ENCODE assay signal across 19 mouse cellular contexts in the genomic region with DNA sequence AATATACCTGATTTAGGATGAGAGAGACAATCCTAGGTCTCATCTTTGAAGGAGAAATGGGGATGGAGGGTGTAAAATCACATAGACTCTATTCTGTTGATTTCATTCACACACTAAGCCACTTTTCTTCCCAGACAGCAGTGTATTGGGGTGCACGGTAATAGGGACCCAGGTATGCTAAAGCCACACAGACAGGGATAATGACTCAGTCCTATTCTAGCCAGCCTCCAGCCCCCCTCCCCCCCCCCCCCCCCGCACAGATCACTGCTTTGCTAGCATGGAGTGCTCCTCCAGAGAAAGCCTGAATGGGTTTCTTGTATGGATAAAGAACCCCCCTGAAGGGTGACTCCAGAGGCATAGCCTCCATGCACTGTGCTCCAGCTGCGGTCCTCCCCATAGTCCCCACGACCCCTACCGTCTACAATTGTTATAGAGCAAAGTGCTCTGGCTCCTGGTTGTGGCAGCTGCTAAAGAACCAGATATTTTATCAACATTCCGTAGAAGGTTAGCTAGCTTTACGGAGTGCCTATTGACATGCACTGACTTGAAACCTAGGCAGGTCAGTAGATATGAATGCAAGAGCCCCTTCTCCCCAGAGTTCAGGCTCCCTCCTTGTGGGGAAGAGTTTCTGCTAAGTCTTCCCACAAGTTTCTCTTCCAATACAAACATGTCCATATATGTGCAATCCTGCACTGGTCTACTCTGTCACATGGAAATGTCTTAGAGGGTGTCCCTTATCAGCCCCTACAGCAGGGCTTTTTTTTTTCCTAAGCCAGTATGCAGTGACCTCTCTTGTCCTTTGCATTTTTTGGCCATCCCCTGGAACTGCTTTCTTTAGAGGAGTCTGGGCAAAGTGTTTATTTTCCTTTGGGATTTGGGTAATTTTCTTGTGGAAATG. TPM values are rescaled to one million over a fixed set of nuclear protein-coding genes. Genes with fewer than 3 reads are reported as not detected.
DNase-seq lines count a peak whose midpoint lies in the region; ATAC-seq and TF ChIP-seq lines count a peak whose summit lies in the region.
"Had no signal": no experiment of that assay in that cellular context is flagged by ENCODE, and none has a peak within 500 bp of the region (broad histone marks: within the 10 kb centered on the region; RNA-seq: fewer than 3 reads in every experiment).

No protein-coding gene starts in this region.

- TF ChIP-seq EP300 in lung, postnatal 0 days (IDR thresholded peaks at IDR 0.05): no peak
- TF ChIP-seq EP300 in stomach, postnatal 0 days (optimal IDR thresholded peaks at IDR 0.05): no peak

- no peak overlapping the region for H3K4me2 ChIP-seq in forebrain, embryonic 13.5 days
- H3K4me2 ChIP-seq in hindbrain, embryonic 11.5 days (replicated peaks; ENCODE audit: low read depth, low read length): no peak overlapping the region
- H3K4me2 ChIP-seq in hindbrain, embryonic 16.5 days (ENCODE audit: low read length): no peak overlapping the region
- no peak overlapping the region for H3K4me2 ChIP-seq in lung, postnatal 0 days (replicated peaks; ENCODE audit: low read depth, low read length)
- H3K4me2 ChIP-seq in stomach, postnatal 0 days (replicated peaks; ENCODE audit: low read depth): no peak overlapping the region
- H3K4me2 ChIP-seq: limb, embryonic 13.5 days; midbrain, embryonic 12.5 days; neural tube, embryonic 12.5 days had no signal

- H3K4me1 ChIP-seq in forebrain, embryonic 10.5 days: peaks cover 8% of the 10 kb centered on the region
- H3K4me1 ChIP-seq in forebrain, embryonic 13.5 days: no peaks in the 10 kb centered on the region
- no peaks in the 10 kb centered on the region for H3K4me1 ChIP-seq in hindbrain, embryonic 11.5 days (replicated peaks; ENCODE audit: control insufficient read depth, insufficient read depth, low read length)
- H3K4me1 ChIP-seq in hindbrain, embryonic 16.5 days (ENCODE audit: control insufficient read depth, insufficient read depth, low read depth, low read length): no peaks in the 10 kb centered on the region
- no peaks in the 10 kb centered on the region for H3K4me1 ChIP-seq in lung, postnatal 0 days (ENCODE audit: insufficient read depth, low read depth, low read length)
- H3K4me1 ChIP-seq in stomach, postnatal 0 days (replicated peaks; ENCODE audit: control insufficient read depth, insufficient read depth): no peaks in the 10 kb centered on the region
- H3K4me1 ChIP-seq: limb, embryonic 13.5 days; midbrain, embryonic 12.5 days; neural tube, embryonic 12.5 days had no signal

- H3K27me3 ChIP-seq in forebrain, embryonic 10.5 days (ENCODE audit: poor library complexity, severe bottlenecking): no peaks in the 10 kb centered on the region
- no peaks in the 10 kb centered on the region for H3K27me3 ChIP-seq in forebrain, embryonic 13.5 days
- no peaks in the 10 kb centered on the region for H3K27me3 ChIP-seq in hindbrain, embryonic 11.5 days (ENCODE audit: control insufficient read depth, insufficient read depth, low read length)
- no peaks in the 10 kb centered on the region for H3K27me3 ChIP-seq in hindbrain, embryonic 16.5 days (replicated peaks; ENCODE audit: control insufficient read depth, insufficient read depth, low read length)
- H3K27me3 ChIP-seq in lung, postnatal 0 days (replicated peaks; ENCODE audit: insufficient read depth, low read length): no peaks in the 10 kb centered on the region
- H3K27me3 ChIP-seq in stomach, postnatal 0 days (ENCODE audit: control insufficient read depth, insufficient read depth, low read length): no peaks in the 10 kb centered on the region
- H3K27me3 ChIP-seq: CH12.LX; limb, embryonic 13.5 days; midbrain, embryonic 12.5 days; neural tube, embryonic 12.5 days had no signal

- no peaks in the 10 kb centered on the region for H3K36me3 ChIP-seq in forebrain, embryonic 10.5 days (replicated peaks)
- no peaks in the 10 kb centered on the region for H3K36me3 ChIP-seq in forebrain, embryonic 13.5 days (ENCODE audit: poor library complexity, severe bottlenecking)
- H3K36me3 ChIP-seq in hindbrain, embryonic 11.5 days (ENCODE audit: control insufficient read depth, insufficient read depth, low read length): no peaks in the 10 kb centered on the region
- no peaks in the 10 kb centered on the region for H3K36me3 ChIP-seq in hindbrain, embryonic 16.5 days (ENCODE audit: control insufficient read depth, insufficient read depth, low read length)
- H3K36me3 ChIP-seq in lung, postnatal 0 days (ENCODE audit: insufficient read depth, low read length): no peaks in the 10 kb centered on the region
- H3K36me3 ChIP-seq in stomach, postnatal 0 days (ENCODE audit: control insufficient read depth, insufficient read depth, low read length): no peaks in the 10 kb centered on the region
- H3K36me3 ChIP-seq: limb, embryonic 13.5 days; midbrain, embryonic 12.5 days; neural tube, embryonic 12.5 days had no signal

- H3K9ac ChIP-seq in forebrain, embryonic 13.5 days: no peak overlapping the region
- H3K9ac ChIP-seq in hindbrain, embryonic 11.5 days (ENCODE audit: low read depth, low read length): no peak overlapping the region
- no peak overlapping the region for H3K9ac ChIP-seq in hindbrain, embryonic 16.5 days (ENCODE audit: low read depth, low read length)
- H3K9ac ChIP-seq in lung, postnatal 0 days (replicated peaks; ENCODE audit: low read depth): no peak overlapping the region
- H3K9ac ChIP-seq in stomach, postnatal 0 days (ENCODE audit: low read length): no peak overlapping the region
- H3K9ac ChIP-seq: forebrain, postnatal 0 days; limb, embryonic 13.5 days; midbrain, embryonic 12.5 days; neural tube, embryonic 12.5 days had no signal

- no peak overlapping the region for H3K4me3 ChIP-seq in forebrain, embryonic 10.5 days
- H3K4me3 ChIP-seq in forebrain, embryonic 13.5 days: no peak overlapping the region
- H3K4me3 ChIP-seq in hindbrain, embryonic 11.5 days (ENCODE audit: low read depth, low read length): no peak overlapping the region
- no peak overlapping the region for H3K4me3 ChIP-seq in hindbrain, embryonic 16.5 days (ENCODE audit: low read length)
- H3K4me3 ChIP-seq in lung, postnatal 0 days (ENCODE audit: low read depth, low read length): no peak overlapping the region
- H3K4me3 ChIP-seq in stomach, postnatal 0 days (ENCODE audit: low read depth, low read length): no peak overlapping the region
- H3K4me3 ChIP-seq: left cerebral cortex, adult 2 months; limb, embryonic 13.5 days; midbrain, embryonic 12.5 days; neural tube, embryonic 12.5 days had no signal

- 39% methylated on average over 7 of the region's 7 CpGs for WGBS in forebrain, embryonic 10.5 days
- 35% methylated on average over 6 of the region's 7 CpGs for WGBS in forebrain, embryonic 13.5 days
- 40% methylated on average over 6 of the region's 7 CpGs for WGBS in hindbrain, embryonic 11.5 days
- 37% methylated on average over 6 of the region's 7 CpGs for WGBS in hindbrain, embryonic 16.5 days
- 28% methylated on average over 6 of the region's 7 CpGs for WGBS in lung, postnatal 0 days
- 39% methylated on average over 6 of the region's 7 CpGs for WGBS in stomach, postnatal 0 days

- H3K9me3 ChIP-seq in forebrain, embryonic 10.5 days: no peaks in the 10 kb centered on the region
- H3K9me3 ChIP-seq in forebrain, embryonic 13.5 days (replicated peaks): no peaks in the 10 kb centered on the region
- H3K9me3 ChIP-seq in hindbrain, embryonic 11.5 days (ENCODE audit: control insufficient read depth, low read length): no peaks in the 10 kb centered on the region
- H3K9me3 ChIP-seq in hindbrain, embryonic 16.5 days (ENCODE audit: control insufficient read depth, low read length): no peaks in the 10 kb centered on the region
- H3K9me3 ChIP-seq in lung, postnatal 0 days (ENCODE audit: low read length): no peaks in the 10 kb centered on the region
- H3K9me3 ChIP-seq in stomach, postnatal 0 days (ENCODE audit: control insufficient read depth, low read length): no peaks in the 10 kb centered on the region
- H3K9me3 ChIP-seq: limb, embryonic 13.5 days; midbrain, embryonic 12.5 days; neural tube, embryonic 12.5 days had no signal

- ATAC-seq in forebrain, embryonic 13.5 days: no peak
- ATAC-seq in hindbrain, embryonic 11.5 days (ENCODE audit: low FRiP score): peak; percentile 57
- ATAC-seq in hindbrain, embryonic 16.5 days: no peak
- ATAC-seq in lung, postnatal 0 days: peak; percentile 62; the same call in 1 of the 2 replicates
- ATAC-seq in stomach, postnatal 0 days (ENCODE audit: low FRiP score, low TSS enrichment): no peak
- ATAC-seq: activated CD4-positive, CD25-positive, alpha-beta regulatory T cell, adult 4 months; forebrain, postnatal 0 days had no signal

- no peak overlapping the region for H3K27ac ChIP-seq in forebrain, embryonic 10.5 days
- H3K27ac ChIP-seq in forebrain, embryonic 13.5 days: no peak overlapping the region
- H3K27ac ChIP-seq in hindbrain, embryonic 11.5 days (ENCODE audit: low read depth, low read length): no peak overlapping the region
- H3K27ac ChIP-seq in hindbrain, embryonic 16.5 days (ENCODE audit: low read depth, low read length): no peak overlapping the region
- H3K27ac ChIP-seq in lung, postnatal 0 days (ENCODE audit: low read length): peak overlapping the region; percentile 6; the same call in 1 of the 2 replicates
- no peak overlapping the region; the same call in 1 of the 2 replicates for H3K27ac ChIP-seq in stomach, postnatal 0 days (replicated peaks)
- H3K27ac ChIP-seq: left cerebral cortex, adult 2 months; limb, embryonic 13.5 days; midbrain, embryonic 12.5 days; neural tube, embryonic 12.5 days had no signal

- 0 out of 2 replicates have a peak, but pooled peaks have one; percentile 10 for TF ChIP-seq CTCF in lung, postnatal 0 days (IDR thresholded peaks at IDR 0.05)
- TF ChIP-seq CTCF in stomach, postnatal 0 days (IDR thresholded peaks at IDR 0.05; ENCODE audit: low read depth): peak; percentile 19; the same call in 1 of the 2 replicates

- peak; percentile 16 for DNase-seq in forebrain, embryonic 10.5 days (ENCODE audit: extremely low spot score, low spot score)
- peak; percentile 5 for DNase-seq in hindbrain, embryonic 11.5 days (ENCODE audit: low spot score)
- DNase-seq in lung, postnatal 0 days (ENCODE audit: low spot score): peak; percentile 48
- DNase-seq in lung, adult 18-20 months: no peak
- no peak for DNase-seq in stomach, postnatal 0 days (ENCODE audit: low spot score)
- DNase-seq in retina, embryonic 14.5 days (ENCODE audit: low spot score): no peak
- DNase-seq: adrenal gland, postnatal 36 days; cerebellum, postnatal 14 days; forebrain, postnatal 0 days; gastrocnemius, postnatal 36 days; lung, postnatal 36 days had no signal

RNA-seq across cellular contexts. Expression of a gene that starts 26.2 kb away (rescaled TPM):
- polyA plus RNA-seq in forebrain, embryonic 10.5 days (2016; fragmentation: Nextera tagmentation; extraction: Ambion mirVana): 5.0 and 5.1 TPM in 2 replicates
- polyA plus RNA-seq in forebrain, embryonic 13.5 days (2015; fragmentation: Nextera tagmentation; extraction: Ambion mirVana): 5.0 and 5.9 TPM in 2 replicates
- polyA plus RNA-seq in hindbrain, embryonic 11.5 days (2014; fragmentation: Nextera tagmentation; extraction: Ambion mirVana): 6.2 and 7.5 TPM in 2 replicates
- polyA plus RNA-seq in hindbrain, embryonic 16.5 days (2015; fragmentation: Nextera tagmentation; extraction: Ambion mirVana): 7.0 and 8.9 TPM in 2 replicates
- 55.9 and 59.7 TPM in 2 replicates for polyA plus RNA-seq in lung, postnatal 0 days (2015; fragmentation: Nextera tagmentation; extraction: Ambion mirVana)
- 3.9 and 4.3 TPM in 2 replicates for polyA plus RNA-seq in stomach, postnatal 0 days (2015; fragmentation: Nextera tagmentation; extraction: Ambion mirVana)

Comparison
In these comparisons a context has a peak if more than half of its experiments do, and no peak if none do; other contexts are left out.
1. DNase-seq: peak in forebrain, embryonic 10.5 days (single experiment), hindbrain, embryonic 11.5 days (single experiment) and lung, postnatal 0 days (single experiment); none in lung, adult 18-20 months (0 of 2), stomach, postnatal 0 days (single experiment) and retina, embryonic 14.5 days (single experiment).
2. ATAC-seq: peak in hindbrain, embryonic 11.5 days (single experiment) and lung, postnatal 0 days (single experiment); none in forebrain, embryonic 13.5 days (single experiment), hindbrain, embryonic 16.5 days (single experiment) and stomach, postnatal 0 days (single experiment).